Mouse (Mus musculus): Measurements from ENCODE around the gene Vps35l.

DNA sequence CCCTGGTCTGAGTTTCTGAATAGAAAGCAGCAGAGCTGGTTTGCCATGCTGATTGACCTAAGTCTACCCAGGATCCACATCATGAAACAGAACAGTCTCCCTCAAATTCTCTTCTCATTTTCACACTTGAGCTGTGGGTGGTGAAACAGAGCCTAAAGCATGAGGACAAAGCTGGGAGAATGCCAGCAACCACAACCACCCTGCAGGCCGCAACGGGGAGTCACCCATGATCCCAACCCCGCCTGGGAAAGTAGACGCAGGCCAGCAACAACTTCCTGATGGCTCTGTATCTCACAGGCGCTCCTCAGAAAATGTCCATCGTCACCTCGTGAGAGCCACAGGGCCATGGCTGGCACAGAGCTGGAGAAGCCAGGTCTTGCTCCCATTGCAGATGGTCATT lies 111.5 kb downstream of the Vps35l start:
- TF ChIP-seq CTCF (IDR thresholded peaks at IDR 0.05; ENCODE audit: low read depth, low read length), result no peak
- TF ChIP-seq POLR2AphosphoS5 (IDR thresholded peaks at IDR 0.05; ENCODE audit: insufficient replicate concordance, low read depth, low read length), result no peak
- TF ChIP-seq TAL1 (conservative IDR thresholded peaks at IDR 0.05; ENCODE audit: low read depth, low read length), result no peak

Data from G1E (cell line).